In the genomic region with DNA sequence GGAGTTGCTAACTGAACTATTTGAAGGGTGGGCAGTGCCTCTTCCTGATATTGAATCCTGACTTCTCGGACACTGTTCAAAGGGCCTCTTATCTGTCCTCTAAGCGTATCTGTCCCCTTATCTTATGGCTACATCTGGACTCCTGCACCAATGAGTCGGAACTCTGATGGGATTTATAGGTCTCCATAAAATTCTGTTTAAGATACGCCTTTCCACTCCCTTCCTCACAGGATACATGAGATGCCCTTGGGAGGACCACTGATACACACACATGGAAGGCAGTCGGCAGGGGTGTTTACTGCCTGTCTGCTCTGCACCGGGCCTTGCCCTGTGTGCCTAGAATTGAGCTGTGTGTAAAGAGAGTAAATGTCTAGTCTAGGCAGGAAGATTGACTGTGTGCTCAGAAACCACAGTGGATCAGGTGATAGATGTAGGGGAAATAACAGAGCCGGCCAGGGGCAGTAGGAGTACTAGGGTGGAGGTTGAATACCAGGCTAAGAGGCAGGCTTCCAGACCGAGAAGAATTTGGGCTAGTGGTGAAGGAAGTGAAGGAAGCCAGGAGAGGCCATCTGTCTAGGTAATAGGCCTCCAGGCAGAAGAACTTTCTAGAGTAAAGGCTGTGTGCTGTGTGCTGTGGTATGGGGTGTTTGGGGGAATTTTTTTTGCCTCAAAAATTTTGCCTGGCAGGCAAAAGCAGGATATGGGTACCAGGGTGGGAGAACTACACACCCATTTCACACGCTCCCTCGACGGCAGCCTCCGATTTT, we compare ENCODE assay signal across 16 mouse cellular contexts. TPM values are rescaled to one million over a fixed set of nuclear protein-coding genes. Genes with fewer than 3 reads are reported as not detected.
DNase-seq lines count a peak whose midpoint lies in the region; ATAC-seq lines count a peak whose summit lies in the region.
"Had no signal": no experiment of that assay in that cellular context is flagged by ENCODE, and none has a peak within 500 bp of the region (broad histone marks: within the 10 kb centered on the region; RNA-seq: fewer than 3 reads in every experiment).

No protein-coding gene starts in this region.

- H3K36me3 ChIP-seq in lung, embryonic 16.5 days (ENCODE audit: control insufficient read depth, insufficient read depth, low read length) = no peaks in the 10 kb centered on the region
- H3K36me3 ChIP-seq: midbrain, embryonic 12.5 days; neural tube, embryonic 12.5 days had no signal

- no peaks in the 10 kb centered on the region for H3K4me1 ChIP-seq in lung, embryonic 16.5 days (replicated peaks; ENCODE audit: control insufficient read depth, insufficient read depth, low read length)

- 62% methylated on average over 12 of the region's 12 CpGs for WGBS in lung, embryonic 16.5 days

- H3K27ac ChIP-seq in lung, embryonic 16.5 days (ENCODE audit: low read length) = no peak overlapping the region
- H3K27ac ChIP-seq: midbrain, embryonic 12.5 days; neural tube, embryonic 12.5 days had no signal

- DNase-seq in cerebellum, postnatal 14 days = peak; percentile 32 to 44
- no peak for DNase-seq in lung, postnatal 10 days
- peak; percentile 90 for DNase-seq in fibroblast of lung, adult 2 months (ENCODE audit: low read depth)
- DNase-seq in lung, postnatal 25 days (ENCODE audit: low spot score) = peak; percentile 36
- no peak for DNase-seq in layer of hippocampus, adult 8-10 months (ENCODE audit: low spot score in 2 of 2)
- DNase-seq: adrenal gland, adult 8-10 months; B cell, adult 2 months; cerebellum, adult 11-12 months; embryo, embryonic 11 days; liver, postnatal 0 days had no signal

- no peak for ATAC-seq in cerebellum, adult (ENCODE audit: insufficient number of reproducible peaks, low FRiP score, low TSS enrichment)
- ATAC-seq in lung, embryonic 16.5 days (ENCODE audit: low read depth) = peak; percentile 55
- ATAC-seq in inflammation-experienced regulatory T-cells, adult 6 months = no peak

- H3K4me2 ChIP-seq in lung, embryonic 16.5 days (ENCODE audit: low read depth, low read length) = no peak overlapping the region
- H3K4me2 ChIP-seq: midbrain, embryonic 12.5 days; neural tube, embryonic 12.5 days had no signal

- no peak overlapping the region for H3K9ac ChIP-seq in lung, embryonic 16.5 days (ENCODE audit: low read length)
- H3K9ac ChIP-seq: liver, postnatal 0 days; midbrain, embryonic 12.5 days; neural tube, embryonic 12.5 days had no signal

- H3K27me3 ChIP-seq in lung, embryonic 16.5 days (ENCODE audit: control insufficient read depth, insufficient read depth, low read depth, low read length) = no peaks in the 10 kb centered on the region
- H3K27me3 ChIP-seq: midbrain, embryonic 12.5 days; neural tube, embryonic 12.5 days had no signal

- H3K9me3 ChIP-seq in lung, embryonic 16.5 days (ENCODE audit: control insufficient read depth, low read length) = no peaks in the 10 kb centered on the region
- H3K9me3 ChIP-seq: midbrain, embryonic 12.5 days; neural tube, embryonic 12.5 days had no signal

- H3K4me3 ChIP-seq in lung, embryonic 16.5 days (ENCODE audit: low read length) = no peak overlapping the region
- H3K4me3 ChIP-seq: midbrain, embryonic 12.5 days; neural tube, embryonic 12.5 days had no signal

RNA-seq across cellular contexts. Expression of a gene that starts 4.9 kb away (rescaled TPM):
- 5.4 and 5.7 TPM in 2 replicates for polyA plus RNA-seq in lung, embryonic 16.5 days (2015; fragmentation: Nextera tagmentation; extraction: Ambion mirVana)
- total RNA-seq in layer of hippocampus, adult 8-10 months (2022) = not detected
- polyA plus RNA-seq in inflammation-experienced regulatory T-cells, adult 6 months (2017; shearing (Covaris generic)) = not detected
- total RNA-seq: adrenal gland, adult 8-10 months had no signal

RNA-seq across cellular contexts. Expression of a gene that starts 33.1 kb away (rescaled TPM):
- polyA plus RNA-seq in lung, embryonic 16.5 days (2015; fragmentation: Nextera tagmentation; extraction: Ambion mirVana) = 0.33 TPM in 1 of 2 replicates, not detected in the other
- not detected for total RNA-seq in layer of hippocampus, adult 8-10 months (2022)
- not detected for polyA plus RNA-seq in inflammation-experienced regulatory T-cells, adult 6 months (2017; shearing (Covaris generic))
- total RNA-seq: adrenal gland, adult 8-10 months had no signal
- polyA plus RNA-seq: liver, postnatal 0 days; neural tube, embryonic 12.5 days; small intestine, adult 2 months had no signal

RNA-seq across cellular contexts. Expression of a gene that starts 49.7 kb away (rescaled TPM):
- 15.6 and 16.0 TPM in 2 replicates for polyA plus RNA-seq in lung, embryonic 16.5 days (2015; fragmentation: Nextera tagmentation; extraction: Ambion mirVana)
- 1 to 10 TPM; 5.2 to 8.1 (median 6.7) TPM for total RNA-seq in layer of hippocampus, adult 8-10 months (2022)
- polyA plus RNA-seq in inflammation-experienced regulatory T-cells, adult 6 months (2017; shearing (Covaris generic)) = 10 to 100 TPM in 2 of 3 experiments, 1 to 10 TPM in 1; 7.9 to 12.0 (median 11.4) TPM

Comparison
In these comparisons a context has a peak if more than half of its experiments do, and no peak if none do; other contexts are left out.
1. DNase-seq: peak in cerebellum, postnatal 14 days (2 of 2), fibroblast of lung, adult 2 months (single experiment) and lung, postnatal 25 days (single experiment); none in lung, postnatal 10 days (single experiment) and layer of hippocampus, adult 8-10 months (0 of 2).